ENCODE assay signal across 12 mouse cellular contexts in the genomic region with DNA sequence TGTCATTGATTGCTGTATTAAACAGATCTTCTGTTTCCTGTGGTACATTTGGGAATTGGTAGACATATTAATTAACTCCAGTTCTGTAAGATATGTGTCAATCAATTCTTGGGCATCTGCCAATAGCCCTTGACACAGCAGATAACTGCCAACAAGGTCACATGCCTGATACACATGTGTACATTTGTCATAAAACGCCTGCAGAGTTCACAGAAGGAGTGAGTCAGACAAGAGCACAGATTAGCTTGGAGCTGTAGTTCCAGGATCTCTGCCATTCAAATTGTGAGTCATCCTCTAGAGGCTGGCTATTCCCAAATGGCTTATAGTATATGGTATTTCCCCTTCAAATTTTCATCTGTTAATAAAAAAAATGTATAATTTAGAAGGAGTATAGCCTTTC.
DNase-seq lines count a peak whose midpoint lies in the region.
"Had no signal": no experiment of that assay in that cellular context is flagged by ENCODE, and none has a peak within 500 bp of the region (broad histone marks: within the 10 kb centered on the region; RNA-seq: fewer than 3 reads in every experiment).

No protein-coding gene starts in this region.

- peak; percentile 4 to 68 for DNase-seq in adrenal gland, adult (ENCODE audit: inconsistent age in 2 of 2, low spot score in 1 of 2)
- no peak for DNase-seq in adrenal gland, adult 8-10 months
- DNase-seq in layer of hippocampus, adult 18-20 months (ENCODE audit: low spot score in 2 of 2): peak; percentile 48 to 78
- DNase-seq in layer of hippocampus, postnatal 25 days (ENCODE audit: extremely low spot score in 1 of 2, low spot score in 1 of 2): no peak
- peak; percentile 26 for DNase-seq in right cerebral cortex, adult 18-20 months
- no peak for DNase-seq in right cerebral cortex, postnatal 10 days (ENCODE audit: low spot score in 2 of 2)
- DNase-seq in embryo, embryonic 9.5 days (ENCODE audit: extremely low spot score): no peak
- DNase-seq in heart, postnatal 4 days: no peak
- DNase-seq: heart, adult 18-20 months; kidney, postnatal 25 days; spleen, adult 18-20 months; thymus, adult 2 months had no signal

Comparison
In these comparisons a context has a peak if more than half of its experiments do, and no peak if none do; other contexts are left out.
1. DNase-seq: peak in adrenal gland, adult (2 of 2), layer of hippocampus, adult 18-20 months (2 of 2) and right cerebral cortex, adult 18-20 months (single experiment); none in adrenal gland, adult 8-10 months (single experiment), layer of hippocampus, postnatal 25 days (0 of 2), right cerebral cortex, postnatal 10 days (0 of 2), embryo, embryonic 9.5 days (single experiment) and heart, postnatal 4 days (single experiment).